Mouse (Mus musculus): ENCODE data around the gene Hecw2. TPM values are rescaled to one million over a fixed set of nuclear protein-coding genes. Genes with fewer than 3 reads are reported as not detected.

The Hecw2 gene
- polyA plus RNA-seq, 2 experiments = 0.17 to 0.26 TPM

DNA sequence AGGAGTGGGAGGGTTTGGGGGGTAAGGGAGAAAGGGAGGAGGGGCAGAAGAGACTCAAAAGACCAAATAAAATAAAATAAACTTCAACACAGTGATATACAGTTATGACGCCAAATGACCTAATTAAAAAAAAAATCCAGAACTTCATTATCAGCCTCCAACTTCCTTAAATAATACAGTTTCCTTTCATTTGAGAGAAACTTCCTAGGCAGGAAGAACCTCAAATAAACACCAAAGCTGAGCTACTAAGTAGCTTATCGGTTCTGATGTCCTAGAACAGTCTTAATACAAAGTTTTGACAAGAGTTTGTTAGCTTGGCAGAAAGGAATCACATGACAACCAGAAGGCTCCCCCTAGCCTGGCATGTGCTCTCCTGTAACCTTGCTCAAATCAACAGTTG is 177.3 kb downstream of the Hecw2 start:
- H3K9me3 ChIP-seq (ENCODE audit: control insufficient read depth, low read length) = no peaks in the 10 kb centered on the region
- H3K4me1 ChIP-seq (replicated peaks; ENCODE audit: control insufficient read depth in 2 of 2, insufficient read depth in 2 of 2, low read length in 1 of 2) = no peaks in the 10 kb centered on the region
- H3K4me2 ChIP-seq (ENCODE audit: low read depth) = no peak overlapping the region
- H3K4me3 ChIP-seq (ENCODE audit: insufficient read depth in 1 of 2, low read depth in 2 of 2, low read length in 2 of 2) = no peak overlapping the region
- no peaks in the 10 kb centered on the region for H3K27me3 ChIP-seq (ENCODE audit: control insufficient read depth, insufficient read depth, low read length)
- TF ChIP-seq CTCF (IDR thresholded peaks at IDR 0.05; ENCODE audit: low read depth) (no peak), EP300 (IDR thresholded peaks at IDR 0.05; ENCODE audit: low read depth) (no peak)
- DNase-seq (ENCODE audit: low read depth in 3 of 3, low spot score in 3 of 3) = no peak
- no peaks in the 10 kb centered on the region for H3K36me3 ChIP-seq (replicated peaks; ENCODE audit: control insufficient read depth, insufficient read depth, low read depth)
- no peak overlapping the region for H3K27ac ChIP-seq
- ATAC-seq (ENCODE audit: insufficient read depth) = no peak
- 29% methylated on average over 2 of the region's 2 CpGs for WGBS (ENCODE audit: insufficient replicate concordance)
- no peak overlapping the region for H3K9ac ChIP-seq (replicated peaks)

DNA sequence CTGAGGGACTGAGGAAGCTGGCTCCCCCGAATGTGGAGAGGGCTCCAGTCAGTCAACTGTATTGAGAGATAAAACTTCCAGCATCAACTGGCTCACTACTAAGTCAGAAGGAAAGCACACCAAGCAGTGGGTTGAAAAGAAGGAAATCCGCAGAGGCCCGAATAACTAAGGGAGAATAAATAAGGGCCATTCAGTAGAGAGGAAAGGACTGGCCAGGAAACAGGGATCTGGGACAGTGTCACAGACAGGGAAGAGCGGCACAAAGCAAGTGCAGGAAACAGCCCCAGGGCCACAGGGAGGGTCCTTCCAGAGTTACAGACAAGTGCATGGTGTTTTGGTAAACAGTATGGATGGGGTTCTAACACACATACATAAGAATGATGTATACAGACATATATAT is 179.2 kb downstream of the Hecw2 start:
- ATAC-seq (ENCODE audit: insufficient read depth) (no peak), DNase-seq (ENCODE audit: low read depth in 3 of 3, low spot score in 3 of 3) (no peak)
- H3K4me3 ChIP-seq (ENCODE audit: insufficient read depth in 1 of 2, low read depth in 2 of 2, low read length in 2 of 2) = no peak overlapping the region
- H3K4me1 ChIP-seq (replicated peaks; ENCODE audit: control insufficient read depth in 2 of 2, insufficient read depth in 2 of 2, low read length in 1 of 2) = no peaks in the 10 kb centered on the region
- no peak overlapping the region for H3K27ac ChIP-seq
- H3K9ac ChIP-seq (replicated peaks) = no peak overlapping the region
- no peaks in the 10 kb centered on the region for H3K27me3 ChIP-seq (ENCODE audit: control insufficient read depth, insufficient read depth, low read length)
- WGBS (ENCODE audit: insufficient replicate concordance) = 43% methylated on average over 4 of the region's 4 CpGs
- no peak for TF ChIP-seq CTCF (IDR thresholded peaks at IDR 0.05; ENCODE audit: low read depth)
- no peak for TF ChIP-seq EP300 (IDR thresholded peaks at IDR 0.05; ENCODE audit: low read depth)
- no peak overlapping the region for H3K4me2 ChIP-seq (ENCODE audit: low read depth)
- H3K36me3 ChIP-seq (replicated peaks; ENCODE audit: control insufficient read depth, insufficient read depth, low read depth) = no peaks in the 10 kb centered on the region
- no peaks in the 10 kb centered on the region for H3K9me3 ChIP-seq (ENCODE audit: control insufficient read depth, low read length)

DNA sequence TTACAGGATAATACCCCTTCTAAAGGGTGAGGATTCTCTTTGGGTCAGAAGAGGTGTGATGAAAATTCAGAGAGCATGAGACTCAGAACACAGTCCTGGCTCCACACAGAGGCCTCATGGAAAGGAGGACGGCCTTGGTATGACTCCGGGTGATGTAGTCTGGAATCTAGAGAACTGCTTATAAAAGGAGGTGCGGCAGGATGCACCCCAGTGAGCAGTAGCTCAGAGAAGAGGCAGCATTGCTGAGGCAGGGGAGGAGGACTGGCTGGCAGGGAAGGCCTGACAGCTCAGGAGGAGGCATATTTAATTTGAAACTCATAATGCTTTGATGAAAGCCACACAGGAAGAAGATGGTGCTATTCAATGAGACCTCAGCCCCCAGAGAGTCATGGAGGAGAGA is 182.6 kb downstream of the Hecw2 start:
- Histone ChIP-seq H3K27me3 (ENCODE audit: control insufficient read depth, insufficient read depth, low read length) (no peaks in the 10 kb centered on the region), H3K27ac (no peak overlapping the region), H3K4me3 (ENCODE audit: insufficient read depth in 1 of 2, low read depth in 2 of 2, low read length in 2 of 2) (no peak overlapping the region), H3K4me1 (replicated peaks; ENCODE audit: control insufficient read depth in 2 of 2, insufficient read depth in 2 of 2, low read length in 1 of 2) (no peaks in the 10 kb centered on the region), H3K9me3 (ENCODE audit: control insufficient read depth, low read length) (no peaks in the 10 kb centered on the region), H3K36me3 (replicated peaks; ENCODE audit: control insufficient read depth, insufficient read depth, low read depth) (no peaks in the 10 kb centered on the region), H3K9ac (replicated peaks) (no peak overlapping the region), H3K4me2 (ENCODE audit: low read depth) (no peak overlapping the region)
- no peak for ATAC-seq (ENCODE audit: insufficient read depth)
- DNase-seq (ENCODE audit: low read depth in 3 of 3, low spot score in 3 of 3) = no peak
- WGBS (ENCODE audit: insufficient replicate concordance) = 64% methylated on average over 3 of the region's 3 CpGs
- no peak for TF ChIP-seq EP300 (IDR thresholded peaks at IDR 0.05; ENCODE audit: low read depth)
- no peak for TF ChIP-seq CTCF (IDR thresholded peaks at IDR 0.05; ENCODE audit: low read depth)

DNA sequence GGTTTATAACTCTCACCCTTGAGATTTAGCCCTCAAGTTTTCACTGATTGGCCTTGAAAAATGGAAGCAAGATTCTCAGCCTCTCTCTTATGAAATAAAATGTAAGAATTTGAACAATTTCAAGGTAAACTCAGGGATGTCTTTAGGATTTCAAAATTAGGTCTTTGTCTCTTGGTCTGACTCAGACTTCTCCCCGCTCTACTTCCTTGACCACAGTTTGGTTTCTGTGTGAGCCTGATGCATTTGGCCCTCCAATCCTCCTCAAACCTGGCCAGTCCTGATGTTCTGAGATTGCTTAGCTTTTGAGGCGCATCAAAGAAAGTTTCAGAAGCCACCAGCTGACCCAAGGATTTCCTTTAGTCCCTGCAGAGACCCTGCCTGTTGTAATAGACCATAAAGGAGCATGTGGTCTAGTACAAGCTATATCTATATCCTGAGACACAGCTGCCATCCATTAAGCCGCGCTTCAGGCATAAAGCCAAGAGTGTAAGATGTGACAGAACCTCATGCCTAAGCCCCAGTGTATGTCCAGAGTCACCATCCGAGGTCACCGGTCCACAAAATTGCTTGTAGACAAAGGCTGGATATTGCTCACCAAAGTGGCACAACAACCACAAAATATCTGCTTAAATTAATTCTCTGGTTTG is 185.4 kb downstream of the Hecw2 start:
- TF ChIP-seq EP300 (IDR thresholded peaks at IDR 0.05; ENCODE audit: low read depth) (no peak), CTCF (IDR thresholded peaks at IDR 0.05; ENCODE audit: low read depth) (no peak)
- ATAC-seq (ENCODE audit: insufficient read depth) (no peak), DNase-seq (ENCODE audit: low read depth in 3 of 3, low spot score in 3 of 3) (no peak)
- Histone ChIP-seq H3K36me3 (replicated peaks; ENCODE audit: control insufficient read depth, insufficient read depth, low read depth) (no peaks in the 10 kb centered on the region), H3K9ac (replicated peaks) (no peak overlapping the region), H3K4me1 (replicated peaks; ENCODE audit: control insufficient read depth in 2 of 2, insufficient read depth in 2 of 2, low read length in 1 of 2) (no peaks in the 10 kb centered on the region), H3K4me3 (ENCODE audit: insufficient read depth in 1 of 2, low read depth in 2 of 2, low read length in 2 of 2) (no peak overlapping the region), H3K4me2 (ENCODE audit: low read depth) (no peak overlapping the region), H3K27me3 (ENCODE audit: control insufficient read depth, insufficient read depth, low read length) (no peaks in the 10 kb centered on the region), H3K27ac (no peak overlapping the region), H3K9me3 (ENCODE audit: control insufficient read depth, low read length) (no peaks in the 10 kb centered on the region)
- 60% methylated on average over 6 of the region's 6 CpGs for WGBS (ENCODE audit: insufficient replicate concordance)

DNA sequence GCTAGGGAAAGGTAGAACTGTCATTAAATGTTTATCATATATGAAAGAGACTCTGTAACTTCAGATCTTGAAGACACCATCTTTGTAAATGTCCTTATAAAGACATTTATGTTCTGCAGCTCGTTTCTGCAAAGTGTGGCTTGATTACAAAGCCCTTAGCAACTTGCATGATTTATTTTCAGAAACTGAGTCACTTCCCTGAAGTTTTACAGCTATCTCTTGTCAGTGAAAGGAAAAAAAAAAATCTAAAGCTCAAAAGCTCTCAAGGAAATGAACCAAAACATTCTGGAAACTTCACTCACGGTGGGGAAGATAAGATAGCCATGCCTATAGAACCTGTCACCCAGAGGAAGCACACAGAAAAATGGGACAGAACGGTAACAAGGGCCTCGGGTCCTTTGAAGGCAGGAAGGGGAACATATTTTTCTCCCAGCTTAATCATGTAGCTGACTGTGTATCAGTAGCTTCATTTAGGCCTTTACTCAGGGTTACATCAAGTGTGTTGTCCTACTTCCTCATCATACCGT is 189.0 kb downstream of the Hecw2 start:
- DNase-seq (ENCODE audit: low read depth in 3 of 3, low spot score in 3 of 3) (no peak), ATAC-seq (ENCODE audit: insufficient read depth) (no peak)
- WGBS (ENCODE audit: insufficient replicate concordance) = 16% methylated on average over 5 of the region's 5 CpGs
- Histone ChIP-seq H3K9ac (replicated peaks) (no peak overlapping the region), H3K9me3 (ENCODE audit: control insufficient read depth, low read length) (no peaks in the 10 kb centered on the region), H3K4me3 (ENCODE audit: insufficient read depth in 1 of 2, low read depth in 2 of 2, low read length in 2 of 2) (no peak overlapping the region), H3K27me3 (ENCODE audit: control insufficient read depth, insufficient read depth, low read length) (no peaks in the 10 kb centered on the region), H3K4me1 (replicated peaks; ENCODE audit: control insufficient read depth in 2 of 2, insufficient read depth in 2 of 2, low read length in 1 of 2) (no peaks in the 10 kb centered on the region), H3K4me2 (ENCODE audit: low read depth) (no peak overlapping the region), H3K36me3 (replicated peaks; ENCODE audit: control insufficient read depth, insufficient read depth, low read depth) (no peaks in the 10 kb centered on the region), H3K27ac (no peak overlapping the region)
- TF ChIP-seq EP300 (IDR thresholded peaks at IDR 0.05; ENCODE audit: low read depth) (no peak), CTCF (IDR thresholded peaks at IDR 0.05; ENCODE audit: low read depth) (no peak)

Measured in liver, embryonic 14.5 days (tissue).